Mouse (Mus musculus): ENCODE measurements around the gene Atpaf1.

- TF ChIP-seq FLI1 (IDR thresholded peaks at IDR 0.05; ENCODE audit: low read length) (no peak), GATA1 (IDR thresholded peaks at IDR 0.05; ENCODE audit: borderline replicate concordance, low read length) (no peak)
Observed at GRCm38 (mm10) chr4:115827888-115828571, 43.4 kb downstream of the Atpaf1 start, which contains the start of gene Mob3c.

All from megakaryocyte, embryonic 14.5 days (primary cell).